Mouse (Mus musculus): ENCODE results near the gene Usp54. TPM values are rescaled to one million over a fixed set of nuclear protein-coding genes. Genes with fewer than 3 reads are reported as not detected.
A peak's percentile ranks its signal among the peaks of the same experiment; 100 is the strongest.

The Usp54 gene
- polyA plus RNA-seq, 1 experiment from 2014 or later = 12.6 TPM

DNA sequence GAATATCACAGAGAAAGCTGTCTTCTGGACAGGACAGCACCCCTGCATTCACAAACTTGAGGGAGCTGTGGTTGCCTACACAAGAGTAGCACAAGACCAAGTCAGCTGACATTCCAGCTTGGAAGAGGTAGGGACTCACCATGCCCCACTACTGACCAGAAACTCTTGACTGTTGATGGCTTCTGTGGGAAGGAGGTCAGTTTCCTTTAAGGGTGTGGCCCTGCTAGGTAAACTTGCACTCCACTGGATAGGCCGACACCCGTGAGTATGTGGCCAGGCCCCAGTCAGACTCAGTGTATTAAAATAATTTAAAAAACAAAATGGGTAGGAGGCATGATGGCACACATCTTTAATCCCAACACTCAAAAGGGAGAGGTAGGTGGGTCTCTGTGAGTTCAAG, 5.3 kb downstream of the Usp54 start:
- Histone ChIP-seq H3K4me3 (ENCODE audit: low read depth, low read length) (no peak overlapping the region), H3K27me3 (ENCODE audit: control insufficient read depth, insufficient read depth, low read length) (no peaks in the 10 kb centered on the region), H3K4me2 (ENCODE audit: low read depth, low read length) (no peak overlapping the region), H3K27ac (replicated peaks; ENCODE audit: low read depth, low read length) (no peak overlapping the region), H3K9me3 (replicated peaks; ENCODE audit: control insufficient read depth, low read length) (no peaks in the 10 kb centered on the region), H3K4me1 (ENCODE audit: control insufficient read depth, insufficient read depth, low read length) (no peaks in the 10 kb centered on the region), H3K9ac (replicated peaks; ENCODE audit: low read length) (no peak overlapping the region), H3K36me3 (replicated peaks; ENCODE audit: control insufficient read depth, insufficient read depth, low read depth, low read length) (no peaks in the 10 kb centered on the region)
- WGBS = 91% methylated on average over 2 of the region's 2 CpGs
- DNase-seq (ENCODE audit: low spot score) = no peak
- ATAC-seq (replicated peaks; ENCODE audit: insufficient number of reproducible peaks, low FRiP score, low TSS enrichment, low read depth) = no peak

DNA sequence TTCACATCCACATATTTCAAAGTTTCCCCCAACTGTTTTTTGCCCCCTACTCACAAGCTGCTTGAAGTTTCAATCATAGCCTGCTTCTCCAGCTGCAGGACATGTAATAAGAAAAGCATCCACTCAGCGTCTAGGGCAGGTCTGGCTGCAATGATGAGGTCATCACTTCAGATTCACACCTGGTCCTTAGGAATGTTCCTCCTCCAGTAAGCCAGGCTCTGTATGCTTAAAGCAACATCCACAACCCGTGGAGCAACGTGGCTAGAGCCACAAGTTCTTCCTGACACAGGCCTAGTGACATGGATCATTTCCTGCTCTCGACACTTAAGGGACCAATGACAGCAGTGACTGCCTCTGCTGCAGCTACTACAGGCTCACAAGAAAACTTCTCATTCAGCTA, 9.6 kb downstream of the Usp54 start:
- Histone ChIP-seq H3K4me2 (ENCODE audit: low read depth, low read length) (no peak overlapping the region), H3K4me3 (ENCODE audit: low read depth, low read length) (no peak overlapping the region), H3K9ac (replicated peaks; ENCODE audit: low read length) (no peak overlapping the region), H3K27ac (replicated peaks; ENCODE audit: low read depth, low read length) (no peak overlapping the region), H3K9me3 (replicated peaks; ENCODE audit: control insufficient read depth, low read length) (no peaks in the 10 kb centered on the region), H3K36me3 (replicated peaks; ENCODE audit: control insufficient read depth, insufficient read depth, low read depth, low read length) (no peaks in the 10 kb centered on the region), H3K4me1 (ENCODE audit: control insufficient read depth, insufficient read depth, low read length) (no peaks in the 10 kb centered on the region), H3K27me3 (ENCODE audit: control insufficient read depth, insufficient read depth, low read length) (no peaks in the 10 kb centered on the region)
- ATAC-seq (replicated peaks; ENCODE audit: insufficient number of reproducible peaks, low FRiP score, low TSS enrichment, low read depth) (no peak), DNase-seq (ENCODE audit: low spot score) (peak; percentile 2)
- 62% methylated on average over 4 of the region's 4 CpGs for WGBS

DNA sequence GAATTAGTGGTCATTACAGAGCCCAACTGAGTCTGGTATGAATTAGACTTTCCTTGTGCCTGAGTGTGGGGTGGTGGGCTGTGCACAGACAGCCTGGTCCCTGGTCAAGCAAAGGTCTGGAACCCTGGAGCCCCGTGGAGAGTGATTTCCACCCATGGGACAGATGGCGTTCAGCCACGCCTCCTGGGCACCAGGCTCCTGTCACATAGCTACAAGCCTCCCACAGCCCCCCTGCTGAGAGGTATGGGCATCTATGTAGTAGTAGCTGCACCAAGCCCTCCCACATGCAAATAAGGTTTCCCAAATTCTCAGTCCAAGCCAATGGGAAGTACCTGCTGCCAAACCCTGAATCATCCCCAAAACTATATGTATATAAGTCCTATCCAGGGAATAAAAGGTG, 13.9 kb downstream of the Usp54 start:
- Histone ChIP-seq H3K4me2 (ENCODE audit: low read depth, low read length) (no peak overlapping the region), H3K4me3 (ENCODE audit: low read depth, low read length) (no peak overlapping the region), H3K27ac (replicated peaks; ENCODE audit: low read depth, low read length) (no peak overlapping the region), H3K36me3 (replicated peaks; ENCODE audit: control insufficient read depth, insufficient read depth, low read depth, low read length) (no peaks in the 10 kb centered on the region), H3K4me1 (ENCODE audit: control insufficient read depth, insufficient read depth, low read length) (no peaks in the 10 kb centered on the region), H3K27me3 (ENCODE audit: control insufficient read depth, insufficient read depth, low read length) (no peaks in the 10 kb centered on the region), H3K9me3 (replicated peaks; ENCODE audit: control insufficient read depth, low read length) (no peaks in the 10 kb centered on the region), H3K9ac (replicated peaks; ENCODE audit: low read length) (no peak overlapping the region)
- DNase-seq (ENCODE audit: low spot score) (no peak), ATAC-seq (replicated peaks; ENCODE audit: insufficient number of reproducible peaks, low FRiP score, low TSS enrichment, low read depth) (no peak)
- 76% methylated on average over 3 of the region's 3 CpGs for WGBS

DNA sequence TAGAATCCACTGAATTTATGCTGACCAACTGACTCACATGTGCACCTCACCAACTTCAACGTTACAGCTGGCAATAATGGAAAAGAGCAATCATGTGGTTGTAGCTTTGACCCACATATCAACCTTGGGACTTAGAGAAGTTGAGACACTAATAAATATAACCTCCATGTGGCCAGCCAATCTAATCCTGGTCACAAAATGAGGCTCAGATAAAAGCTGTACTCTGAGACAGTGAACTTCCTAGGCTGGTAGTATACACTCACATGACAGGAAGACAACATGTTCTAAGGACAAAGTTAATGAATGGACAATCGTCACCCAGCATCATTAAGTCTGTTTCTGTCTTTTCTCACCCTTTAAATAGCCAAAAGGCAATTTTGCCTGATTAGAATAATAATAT, 14.4 kb downstream of the Usp54 start:
- Histone ChIP-seq H3K4me3 (ENCODE audit: low read depth, low read length) (no peak overlapping the region), H3K27me3 (ENCODE audit: control insufficient read depth, insufficient read depth, low read length) (no peaks in the 10 kb centered on the region), H3K9me3 (replicated peaks; ENCODE audit: control insufficient read depth, low read length) (no peaks in the 10 kb centered on the region), H3K4me1 (ENCODE audit: control insufficient read depth, insufficient read depth, low read length) (no peaks in the 10 kb centered on the region), H3K36me3 (replicated peaks; ENCODE audit: control insufficient read depth, insufficient read depth, low read depth, low read length) (no peaks in the 10 kb centered on the region), H3K9ac (replicated peaks; ENCODE audit: low read length) (no peak overlapping the region), H3K27ac (replicated peaks; ENCODE audit: low read depth, low read length) (no peak overlapping the region), H3K4me2 (ENCODE audit: low read depth, low read length) (no peak overlapping the region)
- 79% methylated on average over 2 of the region's 2 CpGs for WGBS
- DNase-seq (ENCODE audit: low spot score) (no peak), ATAC-seq (replicated peaks; ENCODE audit: insufficient number of reproducible peaks, low FRiP score, low TSS enrichment, low read depth) (no peak)

DNA sequence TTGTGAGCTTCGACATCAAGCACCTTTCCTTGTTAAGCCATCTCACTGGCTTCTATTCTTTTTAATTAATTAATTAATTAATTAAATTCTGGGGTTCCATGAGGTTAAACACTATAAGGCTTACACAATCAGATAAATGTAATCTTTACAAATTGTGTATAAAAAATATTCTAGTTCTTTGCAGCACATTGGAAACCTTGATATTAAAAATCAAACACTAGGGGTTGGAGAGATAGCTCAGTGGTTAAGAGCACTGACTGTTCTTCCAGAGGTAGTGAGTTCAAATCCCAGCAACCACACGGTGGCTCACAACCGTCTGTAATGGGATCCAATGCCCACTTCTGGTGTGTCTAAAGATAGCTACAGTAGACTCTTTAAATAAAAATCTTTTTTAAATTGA, 18.0 kb downstream of the Usp54 start:
- WGBS = 90% methylated on average over 3 of the region's 3 CpGs
- Histone ChIP-seq H3K9ac (replicated peaks; ENCODE audit: low read length) (no peak overlapping the region), H3K36me3 (replicated peaks; ENCODE audit: control insufficient read depth, insufficient read depth, low read depth, low read length) (no peaks in the 10 kb centered on the region), H3K27ac (replicated peaks; ENCODE audit: low read depth, low read length) (no peak overlapping the region), H3K27me3 (ENCODE audit: control insufficient read depth, insufficient read depth, low read length) (no peaks in the 10 kb centered on the region), H3K9me3 (replicated peaks; ENCODE audit: control insufficient read depth, low read length) (no peaks in the 10 kb centered on the region), H3K4me1 (ENCODE audit: control insufficient read depth, insufficient read depth, low read length) (no peaks in the 10 kb centered on the region), H3K4me3 (ENCODE audit: low read depth, low read length) (no peak overlapping the region), H3K4me2 (ENCODE audit: low read depth, low read length) (no peak overlapping the region)
- DNase-seq (ENCODE audit: low spot score) (no peak), ATAC-seq (replicated peaks; ENCODE audit: insufficient number of reproducible peaks, low FRiP score, low TSS enrichment, low read depth) (no peak)

DNA sequence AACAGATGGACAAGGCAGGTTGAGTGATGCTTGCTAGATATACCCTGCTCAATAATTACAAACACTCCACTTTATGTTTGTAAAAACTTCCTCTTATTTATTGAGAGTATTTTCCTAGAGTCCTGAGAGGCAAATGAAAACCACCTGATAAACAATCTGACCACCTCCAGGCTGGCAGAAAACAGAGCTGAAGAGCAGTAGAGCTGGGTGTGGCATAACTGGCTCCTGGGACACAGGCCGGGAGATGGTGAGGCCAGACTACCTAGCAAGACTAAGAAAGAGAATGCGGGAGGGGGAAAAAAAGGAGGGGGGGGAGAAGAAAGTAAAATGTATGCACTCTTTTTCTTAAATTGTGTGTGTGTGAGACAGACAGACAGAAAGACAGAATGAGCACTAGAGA, 18.5 kb downstream of the Usp54 start:
- DNase-seq (ENCODE audit: low spot score) (no peak), ATAC-seq (replicated peaks; ENCODE audit: insufficient number of reproducible peaks, low FRiP score, low TSS enrichment, low read depth) (no peak)
- WGBS = 72% methylated on average over 2 of the region's 2 CpGs
- Histone ChIP-seq H3K4me1 (ENCODE audit: control insufficient read depth, insufficient read depth, low read length) (no peaks in the 10 kb centered on the region), H3K9ac (replicated peaks; ENCODE audit: low read length) (no peak overlapping the region), H3K27me3 (ENCODE audit: control insufficient read depth, insufficient read depth, low read length) (no peaks in the 10 kb centered on the region), H3K9me3 (replicated peaks; ENCODE audit: control insufficient read depth, low read length) (no peaks in the 10 kb centered on the region), H3K4me3 (ENCODE audit: low read depth, low read length) (no peak overlapping the region), H3K4me2 (ENCODE audit: low read depth, low read length) (no peak overlapping the region), H3K27ac (replicated peaks; ENCODE audit: low read depth, low read length) (no peak overlapping the region), H3K36me3 (replicated peaks; ENCODE audit: control insufficient read depth, insufficient read depth, low read depth, low read length) (no peaks in the 10 kb centered on the region)

DNA sequence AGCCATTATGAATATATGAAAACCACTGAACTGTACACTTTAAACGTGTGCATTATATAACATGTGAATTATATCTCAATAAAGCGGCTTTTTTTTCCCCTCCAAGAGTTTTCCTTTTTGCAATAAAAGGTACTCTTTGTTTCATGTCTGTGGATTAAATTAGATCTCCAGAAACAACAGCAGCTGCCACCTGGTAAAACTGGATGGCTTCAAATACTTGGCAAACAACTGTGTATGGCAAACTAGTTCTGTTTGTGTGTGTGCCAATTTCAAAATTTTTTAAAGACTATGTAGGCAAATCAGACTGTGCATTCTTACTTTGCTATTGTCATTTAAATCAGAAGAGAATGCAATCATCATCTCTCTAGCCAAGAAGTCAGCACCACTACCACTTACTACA, 19.0 kb downstream of the Usp54 start:
- no peak for ATAC-seq (replicated peaks; ENCODE audit: insufficient number of reproducible peaks, low FRiP score, low TSS enrichment, low read depth)

DNA sequence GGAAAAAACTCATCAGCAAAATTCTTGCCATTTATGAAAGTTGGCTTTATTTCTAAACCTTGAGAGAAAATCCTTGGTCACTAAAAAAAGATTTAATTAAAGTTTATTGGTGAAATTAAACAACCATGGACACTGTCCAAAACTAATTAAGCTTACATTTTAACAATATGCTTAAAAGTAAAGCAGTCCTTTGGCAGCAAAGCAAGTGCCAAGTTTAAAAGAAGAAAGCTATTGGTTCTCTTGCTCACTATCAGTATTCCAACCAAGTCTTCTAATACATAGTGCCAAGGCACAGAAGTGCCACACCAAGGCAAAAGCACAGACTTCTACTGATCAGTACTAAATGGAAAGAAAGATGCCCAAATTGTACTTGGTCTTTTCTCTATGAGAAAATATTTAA, 21.7 kb downstream of the Usp54 start:
- no peaks in the 10 kb centered on the region for H3K4me1 ChIP-seq (ENCODE audit: control insufficient read depth, insufficient read depth, low read length)

More for the DNA sequence above, 19.0 kb downstream of the Usp54 start:
- no peaks in the 10 kb centered on the region for H3K36me3 ChIP-seq (replicated peaks; ENCODE audit: control insufficient read depth, insufficient read depth, low read depth, low read length)
- H3K4me1 ChIP-seq (ENCODE audit: control insufficient read depth, insufficient read depth, low read length) = no peaks in the 10 kb centered on the region
- H3K9ac ChIP-seq (replicated peaks; ENCODE audit: low read length) = no peak overlapping the region
- H3K4me3 ChIP-seq (ENCODE audit: low read depth, low read length) = no peak overlapping the region
- DNase-seq (ENCODE audit: low spot score) = no peak
- H3K27me3 ChIP-seq (ENCODE audit: control insufficient read depth, insufficient read depth, low read length) = no peaks in the 10 kb centered on the region
- no peak overlapping the region for H3K27ac ChIP-seq (replicated peaks; ENCODE audit: low read depth, low read length)
- H3K9me3 ChIP-seq (replicated peaks; ENCODE audit: control insufficient read depth, low read length) = no peaks in the 10 kb centered on the region
- no peak overlapping the region for H3K4me2 ChIP-seq (ENCODE audit: low read depth, low read length)
- 88% methylated on average over 2 of the region's 2 CpGs for WGBS

DNA sequence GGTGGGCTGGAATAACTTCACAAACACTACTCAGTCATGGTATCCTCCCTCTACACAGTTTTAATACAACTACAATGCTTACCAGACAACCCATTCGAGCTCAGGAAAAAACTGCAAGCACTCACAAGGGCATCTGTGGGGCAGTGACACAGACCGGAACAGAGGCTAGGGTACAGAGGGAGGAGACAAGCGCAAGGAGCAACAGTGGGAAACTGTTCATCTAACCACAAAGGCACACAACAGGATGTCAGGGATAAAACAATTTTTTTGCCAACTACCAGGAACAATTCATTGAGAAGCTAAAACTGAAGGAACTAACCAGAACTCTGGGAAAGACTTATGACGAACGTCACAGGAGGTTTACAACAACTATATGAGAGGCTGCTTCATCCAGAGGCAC, 22.7 kb downstream of the Usp54 start:
- Histone ChIP-seq H3K27ac (replicated peaks; ENCODE audit: low read depth, low read length) (no peak overlapping the region), H3K36me3 (replicated peaks; ENCODE audit: control insufficient read depth, insufficient read depth, low read depth, low read length) (no peaks in the 10 kb centered on the region), H3K4me3 (ENCODE audit: low read depth, low read length) (no peak overlapping the region), H3K4me2 (ENCODE audit: low read depth, low read length) (no peak overlapping the region), H3K9ac (replicated peaks; ENCODE audit: low read length) (no peak overlapping the region), H3K4me1 (ENCODE audit: control insufficient read depth, insufficient read depth, low read length) (no peaks in the 10 kb centered on the region), H3K9me3 (replicated peaks; ENCODE audit: control insufficient read depth, low read length) (no peaks in the 10 kb centered on the region), H3K27me3 (ENCODE audit: control insufficient read depth, insufficient read depth, low read length) (no peaks in the 10 kb centered on the region)
- DNase-seq (ENCODE audit: low spot score) (no peak), ATAC-seq (replicated peaks; ENCODE audit: insufficient number of reproducible peaks, low FRiP score, low TSS enrichment, low read depth) (no peak)
- 73% methylated on average over 5 of the region's 5 CpGs for WGBS

More for the DNA sequence above, 21.7 kb downstream of the Usp54 start:
- no peak overlapping the region for H3K4me2 ChIP-seq (ENCODE audit: low read depth, low read length)
- H3K4me3 ChIP-seq (ENCODE audit: low read depth, low read length) = no peak overlapping the region
- no peak for ATAC-seq (replicated peaks; ENCODE audit: insufficient number of reproducible peaks, low FRiP score, low TSS enrichment, low read depth)
- no peaks in the 10 kb centered on the region for H3K9me3 ChIP-seq (replicated peaks; ENCODE audit: control insufficient read depth, low read length)
- H3K36me3 ChIP-seq (replicated peaks; ENCODE audit: control insufficient read depth, insufficient read depth, low read depth, low read length) = no peaks in the 10 kb centered on the region
- no peak overlapping the region for H3K9ac ChIP-seq (replicated peaks; ENCODE audit: low read length)
- H3K27me3 ChIP-seq (ENCODE audit: control insufficient read depth, insufficient read depth, low read length) = no peaks in the 10 kb centered on the region
- no peak overlapping the region for H3K27ac ChIP-seq (replicated peaks; ENCODE audit: low read depth, low read length)
- no peak for DNase-seq (ENCODE audit: low spot score)
